Mouse (Mus musculus) forebrain, embryonic 12.5 days (tissue): ENCODE measurements at regions not wholly inside any gene's neighbourhood (a gene's known extent, or its start where the extent isn't known, plus 50 kb on each side); places are given as distances from the start of the nearest gene placed in this dataset.

ENCODE experiments used
- ATAC-seq: fragments of 200-750 bp; cut with Nextera tagmentation; 2 replicates; pipeline ENCODE4 v1.8.0; 2017; ENCODE audit warnings: moderate TSS enrichment; ENCODE audit not compliant: low FRiP score
- H3K27ac ChIP-seq: fragments of 300-500 bp; sonication (generic); 2 replicates; pipeline ENCODE4 v1.5.1; 2016; ENCODE audit warnings: mild to moderate bottlenecking
- H3K27me3 ChIP-seq: fragments of 300-500 bp; sonication (generic); 2 replicates; pipeline ENCODE4 v1.6.1; 2016; ENCODE audit warnings: mild to moderate bottlenecking
- H3K36me3 ChIP-seq: fragments of 300-500 bp; sonication (generic); replicated peaks from 2 replicates; pipeline ENCODE4 v1.6.1; 2016; ENCODE audit warnings: mild to moderate bottlenecking
- H3K4me1 ChIP-seq: fragments of 300-500 bp; sonication (generic); 2 replicates; pipeline ENCODE4 v1.6.1; 2016
- H3K4me2 ChIP-seq: fragments of 300-500 bp; sonication (generic); 2 replicates; pipeline ENCODE4 v1.6.1; 2016; ENCODE audit warnings: mild to moderate bottlenecking, moderate library complexity
- H3K4me3 ChIP-seq: fragments of 300-500 bp; sonication (generic); replicated peaks from 2 replicates; pipeline ENCODE4 v1.5.1; 2016; ENCODE audit warnings: mild to moderate bottlenecking
- H3K9ac ChIP-seq: fragments of 300-500 bp; sonication (generic); 2 replicates; pipeline ENCODE4 v1.6.1; 2016; ENCODE audit warnings: mild to moderate bottlenecking
- H3K9me3 ChIP-seq: fragments of 300-500 bp; sonication (generic); 2 replicates; pipeline ENCODE4 v1.6.1; 2016
- WGBS: fragments of 180-500 bp; shearing (Covaris S2); methylation state at CpG from one replicate; pipeline ENCODE4 v1.1.7; 2016; 5-methylcytosine and 5-hydroxymethylcytosine counted together

DNA sequence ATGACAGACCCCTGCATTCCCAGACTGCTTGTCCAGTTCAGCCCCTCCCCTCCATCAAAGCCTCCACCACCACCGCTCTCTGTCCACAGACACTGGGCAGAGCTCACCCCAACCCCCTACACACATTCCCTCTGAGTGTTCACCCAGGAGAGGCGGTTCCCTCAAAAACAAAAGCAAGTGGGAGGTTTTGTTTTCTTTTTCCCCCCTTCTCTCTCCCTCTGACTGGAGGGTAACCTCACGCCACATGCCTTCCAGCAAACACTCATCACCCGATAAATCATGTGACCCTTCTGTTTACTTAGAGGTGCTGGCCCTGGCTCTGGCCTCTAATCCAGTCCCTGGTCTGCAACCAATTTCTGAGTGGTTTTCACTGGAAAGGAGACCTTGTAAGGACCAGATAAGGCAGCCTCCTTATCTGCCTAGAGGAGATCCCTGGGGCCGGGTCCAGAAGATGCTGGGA, 199.9 kb upstream of the Ankrd55 start:
- Histone ChIP-seq H3K36me3 (no peaks in the 10 kb centered on the region), H3K27ac (no peak overlapping the region), H3K4me2 (no peak overlapping the region), H3K9me3 (no peaks in the 10 kb centered on the region), H3K9ac (no peak overlapping the region), H3K27me3 (no peaks in the 10 kb centered on the region), H3K4me1 (peaks cover 12% of the 10 kb centered on the region), H3K4me3 (no peak overlapping the region)
- peak; percentile 68 for ATAC-seq
- WGBS, result 18% methylated on average over 5 of the region's 5 CpGs

GRCm38 (mm10) chr13:112090737-112091136, 197.5 kb upstream of the Ankrd55 start:
- Histone ChIP-seq H3K4me3 (no peak overlapping the region), H3K4me2 (no peak overlapping the region), H3K36me3 (no peaks in the 10 kb centered on the region), H3K27ac (no peak overlapping the region), H3K27me3 (no peaks in the 10 kb centered on the region), H3K9ac (no peak overlapping the region), H3K4me1 (peaks cover 12% of the 10 kb centered on the region), H3K9me3 (no peaks in the 10 kb centered on the region)
- WGBS, result 72% methylated on average over 8 of the region's 8 CpGs
- ATAC-seq, result no peak

DNA sequence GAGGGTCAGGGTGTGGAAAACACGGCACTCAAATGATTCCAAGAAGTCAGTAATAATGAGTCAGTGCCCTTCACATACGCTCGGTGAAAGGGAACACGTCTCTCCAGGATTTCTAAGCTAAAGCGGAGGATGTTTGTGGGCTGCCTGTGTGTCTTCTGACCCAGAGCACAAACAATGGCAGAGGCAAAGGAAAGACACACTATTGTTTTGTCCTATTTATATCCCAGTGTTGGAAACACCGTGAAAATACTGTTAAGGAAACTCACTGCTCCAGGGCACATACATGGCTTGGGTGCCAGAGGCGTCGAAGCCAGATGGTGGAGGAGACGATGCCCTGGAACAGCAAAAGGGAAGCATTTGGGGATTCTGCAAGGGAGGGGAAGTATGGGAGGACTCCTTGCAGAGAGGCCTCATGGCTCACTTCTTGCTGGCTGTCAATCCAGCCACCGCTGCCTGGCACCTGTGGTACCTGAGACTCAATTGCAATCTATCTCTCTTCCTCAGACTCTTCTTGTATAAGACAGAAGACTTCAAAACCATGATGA, 192.6 kb upstream of the Ankrd55 start:
- Histone ChIP-seq H3K27me3 (0 out of 2 replicates have a peak, but pooled peaks cover 4% of the 10 kb centered on the region), H3K27ac (no peak overlapping the region), H3K36me3 (no peaks in the 10 kb centered on the region), H3K9me3 (no peaks in the 10 kb centered on the region), H3K4me2 (no peak overlapping the region), H3K9ac (no peak overlapping the region), H3K4me3 (no peak overlapping the region), H3K4me1 (peaks cover 10% of the 10 kb centered on the region; the same call in 1 of the 2 replicates)
- no peak for ATAC-seq
- WGBS, result 87% methylated on average over 10 of the region's 10 CpGs

DNA sequence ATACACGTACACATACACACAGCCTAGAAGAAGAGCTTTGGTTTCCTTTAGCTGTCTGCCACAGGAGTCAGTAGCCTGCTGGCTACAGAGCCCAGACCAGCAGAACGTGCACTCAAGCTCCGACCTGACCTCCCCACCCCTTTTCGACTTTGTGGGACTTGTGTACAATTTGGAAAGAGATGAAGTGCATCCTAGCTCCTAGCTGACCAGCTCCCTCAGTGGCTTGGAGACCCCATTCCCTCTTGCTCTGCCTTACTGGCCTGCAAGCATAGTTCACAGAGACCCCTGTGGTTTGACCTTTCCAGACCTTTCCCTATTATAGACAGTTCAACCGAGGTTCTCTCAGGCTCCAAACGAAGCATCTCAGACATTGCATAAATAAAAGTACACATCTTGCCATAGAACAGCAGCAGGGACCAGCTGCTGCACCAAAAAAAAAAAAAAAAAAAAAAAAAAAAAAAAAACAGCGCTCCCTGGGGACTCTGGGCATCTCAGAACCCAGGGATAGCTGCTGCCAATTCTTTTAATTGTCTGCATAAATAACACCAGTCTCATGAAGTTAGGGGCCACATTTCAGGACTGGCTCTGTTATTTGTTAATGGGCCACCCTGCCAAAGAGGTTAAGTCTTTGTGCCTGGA, 188.2 kb upstream of the Ankrd55 start:
- peak overlapping the region; percentile 61; the same call in 1 of the 2 replicates for H3K9ac ChIP-seq
- peak overlapping the region; percentile 74; the same call in 1 of the 2 replicates for H3K27ac ChIP-seq
- peak overlapping the region; percentile 48 for H3K4me3 ChIP-seq
- no peaks in the 10 kb centered on the region for H3K9me3 ChIP-seq
- ATAC-seq, result peak; percentile 9; the same call in 1 of the 2 replicates
- H3K4me2 ChIP-seq, result peak overlapping the region; percentile 80
- 0 out of 2 replicates have a peak, but pooled peaks cover 4% of the 10 kb centered on the region for H3K27me3 ChIP-seq
- peaks cover 14% of the 10 kb centered on the region; the same call in 1 of the 2 replicates for H3K4me1 ChIP-seq
- 38% methylated on average over 7 of the region's 7 CpGs for WGBS
- H3K36me3 ChIP-seq, result no peaks in the 10 kb centered on the region

DNA sequence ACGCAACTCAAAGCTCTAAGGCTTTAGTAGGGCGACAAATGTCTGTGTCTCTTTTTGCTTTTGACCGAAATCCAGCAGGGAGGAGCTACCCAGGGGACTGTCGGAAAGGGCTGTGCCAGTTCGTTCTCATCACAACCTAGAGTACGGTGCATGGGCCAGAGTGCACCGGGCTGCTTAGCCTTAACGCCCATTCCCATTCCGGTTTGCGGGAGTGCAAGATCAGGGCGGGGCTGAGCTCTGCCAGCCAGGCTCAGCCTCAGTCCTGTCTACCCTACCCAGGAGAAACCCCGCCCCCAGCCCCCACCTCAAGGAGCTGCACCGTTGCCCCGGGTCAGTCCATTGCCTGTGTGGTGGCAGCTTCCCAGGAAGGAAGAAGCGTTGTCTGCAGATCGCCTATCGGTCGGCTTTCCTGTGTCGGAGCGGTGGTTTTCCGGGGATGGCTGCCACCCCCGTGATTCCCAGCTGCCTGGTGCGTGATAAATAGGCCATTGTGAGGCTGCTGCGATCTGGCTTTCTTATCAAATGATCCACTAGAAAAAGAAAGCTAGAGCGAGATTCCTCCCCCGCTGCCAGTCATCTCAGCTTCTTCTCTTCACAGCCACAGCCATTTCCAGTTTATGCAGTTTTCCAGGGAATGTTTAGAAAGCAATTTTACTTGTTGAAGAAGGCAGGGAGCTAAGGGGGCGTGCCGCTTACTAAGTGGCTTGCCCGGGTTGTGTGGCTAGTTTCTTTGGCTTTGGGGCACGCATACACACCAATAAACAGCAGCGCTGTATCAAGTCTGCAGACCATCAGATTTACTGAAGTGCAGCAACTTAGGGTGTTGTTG, 187.4 kb upstream of the Ankrd55 start:
- H3K27ac ChIP-seq, result peak overlapping the region; percentile 74
- peak overlapping the region; percentile 61 for H3K9ac ChIP-seq
- 3% methylated on average over 31 of the region's 31 CpGs for WGBS
- 0 out of 2 replicates have a peak, but pooled peaks cover 4% of the 10 kb centered on the region for H3K27me3 ChIP-seq
- no peaks in the 10 kb centered on the region for H3K36me3 ChIP-seq
- H3K9me3 ChIP-seq, result no peaks in the 10 kb centered on the region
- H3K4me2 ChIP-seq, result peak overlapping the region; percentile 80
- H3K4me1 ChIP-seq, result peaks cover 14% of the 10 kb centered on the region; the same call in 1 of the 2 replicates
- peak overlapping the region; percentile 48 for H3K4me3 ChIP-seq
- peak; percentile 93 for ATAC-seq

DNA sequence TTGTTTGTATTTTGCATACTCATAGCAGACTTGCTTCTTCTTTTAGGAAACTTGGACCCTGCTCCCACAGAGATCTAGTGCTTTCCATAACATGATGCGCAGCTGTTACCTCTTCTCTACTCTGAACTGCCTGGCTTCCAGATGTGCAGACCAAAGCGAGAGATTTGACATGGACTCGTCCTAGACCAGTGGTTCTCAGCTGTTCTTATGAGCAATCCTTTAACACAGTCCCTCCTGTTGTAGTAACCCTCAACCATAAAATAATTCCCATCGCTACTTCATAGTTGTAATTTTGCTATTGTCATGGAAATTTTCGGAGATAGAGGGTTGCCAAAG, 186.9 kb upstream of the Ankrd55 start:
- Histone ChIP-seq H3K9ac (no peak overlapping the region), H3K4me1 (peaks cover 14% of the 10 kb centered on the region; the same call in 1 of the 2 replicates), H3K4me2 (peak overlapping the region; percentile 80), H3K9me3 (no peaks in the 10 kb centered on the region), H3K4me3 (peak overlapping the region; percentile 48), H3K36me3 (no peaks in the 10 kb centered on the region), H3K27ac (no peak overlapping the region), H3K27me3 (0 out of 2 replicates have a peak, but pooled peaks cover 4% of the 10 kb centered on the region)
- ATAC-seq, result no peak
- 62% methylated on average over 5 of the region's 5 CpGs for WGBS

GRCm38 (mm10) chr13:112105953-112106352, 182.3 kb upstream of the Ankrd55 start:
- Histone ChIP-seq H3K9me3 (no peaks in the 10 kb centered on the region), H3K4me3 (no peak overlapping the region), H3K36me3 (no peaks in the 10 kb centered on the region), H3K4me1 (peaks cover 6% of the 10 kb centered on the region; the same call in 1 of the 2 replicates), H3K27me3 (no peaks in the 10 kb centered on the region), H3K9ac (no peak overlapping the region), H3K4me2 (no peak overlapping the region), H3K27ac (no peak overlapping the region)
- WGBS, result 86% methylated on average over 3 of the region's 3 CpGs
- no peak for ATAC-seq

GRCm38 (mm10) chr13:112114741-112115201, 173.5 kb upstream of the Ankrd55 start:
- Histone ChIP-seq H3K36me3 (no peaks in the 10 kb centered on the region), H3K4me2 (no peak overlapping the region), H3K4me1 (peaks cover 5% of the 10 kb centered on the region), H3K4me3 (no peak overlapping the region), H3K27ac (no peak overlapping the region), H3K9ac (no peak overlapping the region), H3K27me3 (no peaks in the 10 kb centered on the region), H3K9me3 (no peaks in the 10 kb centered on the region)
- ATAC-seq, result no peak
- WGBS, result 82% methylated on average over 7 of the region's 7 CpGs

GRCm38 (mm10) chr13:112116101-112116726, 172.0 kb upstream of the Ankrd55 start:
- no peak overlapping the region for H3K4me2 ChIP-seq
- no peaks in the 10 kb centered on the region for H3K9me3 ChIP-seq
- no peak overlapping the region for H3K4me3 ChIP-seq
- no peak overlapping the region for H3K27ac ChIP-seq
- H3K4me1 ChIP-seq, result peaks cover 13% of the 10 kb centered on the region
- no peaks in the 10 kb centered on the region for H3K36me3 ChIP-seq
- 90% methylated on average over 9 of the region's 9 CpGs for WGBS
- no peak for ATAC-seq
- H3K27me3 ChIP-seq, result no peaks in the 10 kb centered on the region
- no peak overlapping the region for H3K9ac ChIP-seq

DNA sequence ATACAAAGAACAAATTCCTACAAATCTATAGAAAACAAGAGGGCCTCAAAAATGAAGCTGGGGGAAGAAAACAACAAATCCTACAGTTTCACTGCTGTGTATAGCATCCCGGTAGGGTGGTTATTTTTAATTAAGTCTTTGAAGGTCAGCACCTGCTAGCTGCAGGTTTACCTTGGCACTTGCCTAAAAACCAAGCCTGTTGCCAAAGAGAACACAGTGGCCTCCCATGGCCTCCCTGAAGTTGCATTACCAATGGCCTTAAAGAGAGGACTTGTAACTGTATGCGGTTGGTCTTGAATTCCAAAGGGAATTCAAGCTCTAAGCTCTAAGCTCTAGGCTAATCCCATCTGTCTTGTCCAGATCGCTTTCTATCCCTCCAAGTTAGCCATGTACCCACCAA, 169.7 kb upstream of the Ankrd55 start:
- Histone ChIP-seq H3K9me3 (no peaks in the 10 kb centered on the region), H3K9ac (no peak overlapping the region), H3K36me3 (no peaks in the 10 kb centered on the region), H3K4me1 (peaks cover 13% of the 10 kb centered on the region), H3K27ac (no peak overlapping the region), H3K4me3 (no peak overlapping the region), H3K4me2 (no peak overlapping the region), H3K27me3 (no peaks in the 10 kb centered on the region)
- ATAC-seq, result no peak
- 92% methylated on average over 3 of the region's 3 CpGs for WGBS

- 47% methylated on average over 11 of the region's 11 CpGs for WGBS
- ATAC-seq, result no peak; the same call in 1 of the 2 replicates
- Histone ChIP-seq H3K4me2 (no peak overlapping the region), H3K4me1 (peaks cover 13% of the 10 kb centered on the region), H3K27me3 (no peaks in the 10 kb centered on the region), H3K9me3 (no peaks in the 10 kb centered on the region), H3K9ac (no peak overlapping the region), H3K36me3 (no peaks in the 10 kb centered on the region), H3K4me3 (no peak overlapping the region), H3K27ac (no peak overlapping the region)
Observed at GRCm38 (mm10) chr13:112119611-112120041, 168.6 kb upstream of the Ankrd55 start.

GRCm38 (mm10) chr13:112120346-112120745, 167.9 kb upstream of the Ankrd55 start:
- no peaks in the 10 kb centered on the region for H3K36me3 ChIP-seq
- H3K9ac ChIP-seq, result no peak overlapping the region
- H3K27ac ChIP-seq, result no peak overlapping the region
- WGBS, result 54% methylated on average over 4 of the region's 4 CpGs
- H3K4me3 ChIP-seq, result no peak overlapping the region
- no peak for ATAC-seq
- peaks cover 13% of the 10 kb centered on the region for H3K4me1 ChIP-seq
- no peak overlapping the region for H3K4me2 ChIP-seq
- 0 out of 2 replicates have a peak, but pooled peaks cover 3% of the 10 kb centered on the region for H3K27me3 ChIP-seq
- no peaks in the 10 kb centered on the region for H3K9me3 ChIP-seq
